Mouse (Mus musculus) adrenal gland, adult (tissue): ENCODE measurements around the gene Tsnax.
A peak's percentile ranks its signal among the peaks of the same experiment; 100 is the strongest.

ENCODE experiments used
- DNase-seq, 2 experiments: peaks; one replicate each; pipeline ENCODE4 v3.0.0; 2022 to 2023; ENCODE audit warnings: low spot score in 1 of 2; ENCODE audit not compliant: inconsistent age in 2 of 2

Tsnax gene

GRCm38 (mm10) chr8:125012695-125013627, at the start of gene Tsnax:
TSS of gene Tsnax (plus strand) at chr8:125012997.
- DNase-seq: peak; percentile 95 to 97

- DNase-seq: no peak
Measured at GRCm38 (mm10) chr8:124963246-124963645, 49.6 kb upstream of the Tsnax start.

- no peak for DNase-seq
Measured at GRCm38 (mm10) chr8:124964966-124965365, 47.8 kb upstream of the Tsnax start.

GRCm38 (mm10) chr8:124970312-124970933, 42.4 kb upstream of the Tsnax start:
- no peak for DNase-seq

- no peak for DNase-seq
Measured at GRCm38 (mm10) chr8:124973221-124973620, 39.6 kb upstream of the Tsnax start.

GRCm38 (mm10) chr8:124974254-124974653, 38.5 kb upstream of the Tsnax start:
- no peak for DNase-seq

GRCm38 (mm10) chr8:124976211-124976610, 36.6 kb upstream of the Tsnax start:
- no peak for DNase-seq

DNA sequence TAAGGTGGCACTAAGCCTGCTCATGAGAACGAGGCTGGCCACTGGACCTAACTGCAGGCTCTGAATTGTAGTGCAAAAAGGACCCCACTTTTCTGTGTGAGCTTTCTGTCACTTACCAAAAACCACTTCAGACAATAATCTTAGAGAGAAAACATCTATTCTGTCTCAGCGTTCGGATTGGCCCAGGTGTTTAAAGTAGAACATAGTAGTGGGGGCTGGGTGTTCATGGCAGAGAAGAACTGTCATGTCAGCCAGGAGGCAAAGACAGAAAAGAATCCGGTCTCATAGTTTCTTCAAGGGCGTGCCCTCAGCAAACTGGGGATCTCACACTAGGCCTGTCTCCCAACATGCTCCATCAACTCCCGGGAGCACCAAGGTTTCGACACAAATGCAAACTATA, 34.8 kb upstream of the Tsnax start:
- no peak for DNase-seq

DNA sequence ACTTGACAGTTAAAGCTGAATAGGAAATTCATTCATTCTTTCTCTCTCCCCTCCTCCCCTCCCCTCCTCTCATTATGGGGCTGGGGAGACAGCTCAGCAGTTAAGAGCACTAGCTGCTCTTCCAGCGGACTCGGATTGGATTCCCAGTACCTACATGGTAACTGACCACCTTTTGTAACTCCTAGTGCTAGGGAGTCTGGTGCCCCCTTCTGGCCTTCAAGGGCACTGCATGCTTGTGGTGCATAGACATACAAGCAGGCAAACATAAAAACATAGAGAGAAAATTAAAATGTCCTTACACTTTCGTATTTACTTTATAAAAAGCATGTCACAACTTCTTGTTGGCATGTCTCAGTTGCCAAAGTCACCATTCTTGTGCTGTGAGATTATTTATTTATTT, 32.8 kb upstream of the Tsnax start:
- no peak for DNase-seq

GRCm38 (mm10) chr8:124980828-124981227, 32.0 kb upstream of the Tsnax start:
- DNase-seq: no peak

- DNase-seq: no peak
Measured at GRCm38 (mm10) chr8:124990923-124991667, 21.7 kb upstream of the Tsnax start.

GRCm38 (mm10) chr8:124991668-124991926, 21.2 kb upstream of the Tsnax start:
- DNase-seq: no peak

GRCm38 (mm10) chr8:124995776-124996175, 17.0 kb upstream of the Tsnax start:
- DNase-seq: no peak

DNA sequence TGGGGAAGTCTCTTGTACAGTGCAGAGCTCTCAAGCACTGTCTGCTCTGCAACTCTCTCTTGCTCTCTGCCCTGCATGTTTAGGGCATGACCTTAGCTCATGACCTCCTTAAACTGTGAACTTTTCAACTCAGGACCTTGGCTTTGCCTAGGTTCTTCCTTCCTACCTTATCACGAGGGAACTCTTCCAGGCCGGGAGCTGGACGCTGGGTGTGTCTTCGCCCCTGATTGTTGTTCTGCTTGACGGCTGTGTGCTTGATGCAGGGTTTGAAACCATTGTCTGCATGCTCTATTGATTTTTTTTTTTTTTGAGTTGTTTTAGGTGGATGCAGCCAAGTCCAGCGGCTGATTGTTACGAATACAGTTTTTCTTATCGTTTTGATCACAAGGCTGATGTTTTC, 11.3 kb downstream of the Tsnax start:
- no peak for DNase-seq

DNA sequence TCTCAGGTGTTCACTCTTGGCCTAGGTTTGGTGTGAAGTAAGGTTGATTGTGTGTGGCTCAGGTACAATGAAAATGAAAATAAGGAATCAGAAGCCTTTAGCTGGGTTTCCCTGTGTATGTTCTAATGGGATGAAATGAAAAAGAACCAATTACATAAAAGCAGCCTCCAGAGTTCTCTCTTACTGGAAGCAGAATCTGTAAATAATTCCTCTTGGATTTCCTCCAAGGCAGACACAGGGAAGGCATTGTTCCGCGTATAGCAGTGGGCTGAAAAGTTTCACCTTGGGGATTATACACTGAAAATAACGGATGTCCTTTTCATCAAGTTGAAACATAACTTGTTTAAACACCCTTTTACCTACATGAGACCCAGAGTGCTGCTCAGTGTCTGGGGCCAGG, 14.4 kb downstream of the Tsnax start:
- no peak for DNase-seq

DNA sequence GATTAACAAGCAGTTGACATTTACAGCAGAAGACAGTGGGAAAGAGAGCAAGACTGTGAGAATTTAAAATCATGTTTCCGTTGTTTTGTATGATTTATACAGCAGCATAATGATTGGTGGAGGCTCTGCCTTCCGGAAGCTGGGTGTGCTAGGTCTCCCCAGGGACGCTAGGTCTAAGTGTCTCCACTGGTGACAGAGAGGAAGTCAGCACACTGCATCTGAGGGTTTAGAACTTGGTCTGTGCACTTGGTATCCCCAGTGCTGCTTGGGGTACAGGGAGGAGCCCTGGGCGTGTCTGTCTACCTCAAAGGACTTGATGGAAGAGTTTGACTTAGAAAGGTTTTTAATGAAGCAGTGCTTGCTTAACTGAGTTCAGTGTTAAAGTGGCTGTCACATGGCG, 16.0 kb downstream of the Tsnax start:
- no peak for DNase-seq

DNA sequence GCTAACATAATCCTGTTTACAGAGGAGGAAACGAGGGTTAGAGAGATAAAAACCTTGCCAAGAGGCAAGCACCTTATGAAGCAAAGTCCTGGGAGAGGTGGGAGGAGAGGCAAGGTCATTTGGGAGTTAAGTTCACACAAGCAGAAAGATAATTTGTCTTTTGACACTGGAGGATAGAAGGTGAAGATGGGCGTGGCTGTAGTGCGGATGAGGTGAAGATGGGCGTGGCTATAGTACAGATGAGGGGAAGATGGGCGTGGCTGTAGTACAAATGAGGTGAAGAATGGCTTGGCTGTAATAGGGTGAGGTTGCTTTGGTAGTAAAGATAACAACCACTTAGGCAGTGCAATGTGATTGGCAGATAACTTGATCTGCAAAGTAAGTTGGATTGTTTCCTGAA, 18.5 kb downstream of the Tsnax start:
- no peak for DNase-seq

- DNase-seq: peak; percentile 52 to 82
Measured at GRCm38 (mm10) chr8:125034669-125035068, 21.9 kb downstream of the Tsnax start.

DNA sequence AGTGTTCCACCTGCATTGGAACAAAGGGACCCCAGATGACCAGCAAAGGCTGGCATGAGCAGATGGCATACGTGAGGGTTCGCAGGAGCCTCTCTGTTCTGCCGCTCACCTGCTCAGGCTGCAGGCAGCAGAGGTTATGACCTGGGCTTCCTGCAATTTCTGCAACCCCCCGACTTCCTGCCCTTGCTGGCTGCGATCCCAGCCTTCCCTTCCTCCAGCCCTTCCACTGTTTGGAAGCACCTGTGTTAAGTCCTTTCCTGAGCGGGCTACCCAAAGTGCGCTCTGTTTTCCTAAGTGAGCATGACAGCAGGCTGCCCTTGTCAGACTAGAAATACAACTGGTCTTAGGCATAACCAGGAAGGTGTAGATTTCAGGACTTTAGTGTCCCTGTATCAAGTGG, 24.3 kb downstream of the Tsnax start:
- no peak for DNase-seq

GRCm38 (mm10) chr8:125038731-125039130, 25.9 kb downstream of the Tsnax start:
- no peak for DNase-seq

DNA sequence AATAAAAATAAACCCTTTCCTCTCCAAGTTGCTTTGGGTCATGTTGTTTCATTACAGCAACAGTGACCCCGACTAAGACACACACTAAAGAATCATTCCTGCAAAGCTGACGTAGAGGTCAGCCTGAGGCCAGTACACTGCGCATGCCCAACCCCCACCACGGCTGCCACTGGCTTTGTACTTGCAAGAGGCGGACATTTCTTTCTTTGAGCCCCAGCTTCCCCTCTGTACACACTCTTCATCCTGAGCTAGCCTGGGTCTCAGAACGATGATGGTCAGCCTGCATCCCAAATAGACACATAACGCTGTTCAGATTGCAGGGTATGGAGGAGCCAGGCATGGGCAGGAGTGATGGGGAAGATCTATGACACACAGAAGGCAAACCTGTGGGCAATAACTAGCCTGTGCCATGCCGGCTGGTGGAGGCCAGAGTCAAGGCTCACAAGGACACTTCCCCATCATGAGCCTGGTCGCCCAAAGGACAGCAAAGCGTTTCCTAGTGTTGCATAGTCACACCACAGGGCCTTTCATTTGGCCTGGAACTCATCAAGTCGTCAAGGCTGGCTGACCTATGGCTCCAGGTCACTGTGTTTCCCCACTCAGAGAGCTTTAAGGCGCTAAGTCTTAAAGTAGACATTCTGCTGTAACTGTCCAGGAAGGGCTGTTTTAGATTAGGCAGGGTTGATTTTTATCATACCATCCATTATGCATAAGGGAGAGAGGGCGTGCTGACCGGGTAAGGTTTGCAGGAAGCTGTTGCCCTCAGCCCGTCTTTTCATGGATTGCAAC, 28.0 kb downstream of the Tsnax start:
- DNase-seq: peak in 1 of 2 experiments; percentile 40
